Mouse (Mus musculus) C2C12 (cell line): ENCODE results near the gene Pmepa1. TPM values are rescaled to one million over a fixed set of nuclear protein-coding genes. Genes with fewer than 3 reads are reported as not detected.

Experiments used
- H3K27me3 ChIP-seq: one replicate; pipeline ENCODE4 v1.6.1; 2011; ENCODE audit not compliant: control insufficient read depth, insufficient read depth, insufficient read length
- H3K36me3 ChIP-seq: one replicate; pipeline ENCODE4 v1.6.1; 2011; ENCODE audit not compliant: control insufficient read depth, insufficient read depth
- H3K4me3 ChIP-seq: one replicate; pipeline ENCODE4 v1.5.1; 2011; ENCODE audit warnings: mild to moderate bottlenecking, control low read depth; ENCODE audit not compliant: poor library complexity, insufficient read depth, severe bottlenecking
- H3K79me2 ChIP-seq: one replicate; pipeline ENCODE4 v1.6.1; 2011; ENCODE audit not compliant: control insufficient read depth, insufficient read depth
- H3K79me3 ChIP-seq: one replicate; pipeline ENCODE4 v1.6.1; 2011; ENCODE audit warnings: low read depth, control low read depth
- H3ac ChIP-seq: one replicate; pipeline ENCODE3; 2011; ENCODE audit warnings: low read depth; ENCODE audit not compliant: control insufficient read depth, insufficient read length
- CEBPB ChIP-seq: IDR thresholded peaks from one replicate; pipeline ENCODE4 v1.6.1; 2011; ENCODE audit warnings: low read depth, mild to moderate bottlenecking, control low read depth, moderate library complexity
- CTCF ChIP-seq: IDR thresholded peaks from one replicate; pipeline ENCODE4 v1.5.1; 2011; ENCODE audit not compliant: control insufficient read depth, insufficient read depth, insufficient read length
- FOSL1 ChIP-seq: IDR thresholded peaks from one replicate; pipeline ENCODE4 v1.8.0; 2011; ENCODE audit warnings: mild to moderate bottlenecking, low read length; ENCODE audit not compliant: poor library complexity, insufficient read depth, severe bottlenecking
- MAX ChIP-seq: IDR thresholded peaks from one replicate; pipeline ENCODE4 v1.6.1; 2011; ENCODE audit warnings: mild to moderate bottlenecking, control low read depth
- MYOD1 ChIP-seq: IDR thresholded peaks from one replicate; pipeline ENCODE4 v1.6.1; 2011; ENCODE audit warnings: low read depth; ENCODE audit not compliant: control insufficient read depth, insufficient read length
- MYOG ChIP-seq: IDR thresholded peaks from one replicate; pipeline ENCODE4 v1.6.1; 2011; ENCODE audit not compliant: control insufficient read depth, insufficient read length; ENCODE audit errors: extremely low read depth
- USF1 ChIP-seq: IDR thresholded peaks from one replicate; pipeline ENCODE4 v1.6.1; 2011; ENCODE audit warnings: low read depth, mild to moderate bottlenecking, control low read depth, moderate library complexity
- polyA plus RNA-seq: library from polyadenylated mRNA; unstranded; fragments of >200 nt; fragmentation: generic; extraction: Trizol; gene quantifications from one replicate; pipeline ENCODE4 v1.2.1, GENCODE M21; 2012; ENCODE audit warnings: missing spikeins

Pmepa1 gene
- polyA plus RNA-seq, 1 experiment, result 180 TPM

GRCm38 (mm10) chr2:173281021-173281937 lies 4.9 kb upstream of the Pmepa1 start:
- H3K36me3 ChIP-seq, result no peaks in the 10 kb centered on the region
- H3K27me3 ChIP-seq, result no peaks in the 10 kb centered on the region
- TF ChIP-seq CEBPB, result peak; percentile 90
- no peak for TF ChIP-seq USF1
- H3K79me3 ChIP-seq, result peaks cover 6% of the 10 kb centered on the region
- H3ac ChIP-seq, result no peak overlapping the region
- H3K79me2 ChIP-seq, result peaks cover 26% of the 10 kb centered on the region
- no peak overlapping the region for H3K4me3 ChIP-seq

- Histone ChIP-seq H3K27me3 (no peaks in the 10 kb centered on the region), H3K79me2 (peaks cover 48% of the 10 kb centered on the region), H3K36me3 (no peaks in the 10 kb centered on the region), H3K4me3 (no peak overlapping the region), H3K79me3 (peaks cover 25% of the 10 kb centered on the region), H3ac (no peak overlapping the region)
- TF ChIP-seq CTCF (no peak), CEBPB (no peak), MAX (no peak), FOSL1 (no peak), USF1 (no peak), MYOG (no peak), MYOD1 (no peak)
Observed at GRCm38 (mm10) chr2:173278846-173279580, 2.7 kb upstream of the Pmepa1 start.

- H3K27me3 ChIP-seq, result no peaks in the 10 kb centered on the region
- peaks cover 6% of the 10 kb centered on the region for H3K36me3 ChIP-seq
- peaks cover 47% of the 10 kb centered on the region for H3K79me3 ChIP-seq
- H3K4me3 ChIP-seq, result peak overlapping the region; percentile 96
- peak overlapping the region; percentile 70 for H3ac ChIP-seq
- peaks cover 70% of the 10 kb centered on the region for H3K79me2 ChIP-seq
- no peak for TF ChIP-seq FOSL1
- no peak for TF ChIP-seq CEBPB
- no peak for TF ChIP-seq MAX
- TF ChIP-seq CTCF, result no peak
- no peak for TF ChIP-seq USF1
- TF ChIP-seq MYOG, result no peak
- TF ChIP-seq MYOD1, result no peak
Observed at GRCm38 (mm10) chr2:173276859-173277258, 526 bp upstream of the Pmepa1 start.

GRCm38 (mm10) chr2:173275343-173276201 lies 761 bp downstream of the Pmepa1 start:
- Histone ChIP-seq H3K27me3 (no peaks in the 10 kb centered on the region), H3K79me3 (peaks cover 60% of the 10 kb centered on the region), H3K4me3 (peak overlapping the region; percentile 96), H3K79me2 (peaks cover 83% of the 10 kb centered on the region), H3ac (peak overlapping the region; percentile 81), H3K36me3 (peaks cover 17% of the 10 kb centered on the region)
- TF ChIP-seq CTCF (no peak), MYOD1 (no peak), MYOG (no peak), FOSL1 (no peak), MAX (no peak), CEBPB (no peak), USF1 (no peak)
